Mouse (Mus musculus) urinary bladder, adult 18-20 months (tissue): ENCODE results near the gene Gm40193.

ENCODE experiments used
- DNase-seq, 2 experiments: peaks; one replicate each; pipeline ENCODE4 v3.0.0; 2022; ENCODE audit warnings: low spot score in 2 of 2, mixed read lengths in 2 of 2

Gm40193 gene

GRCm38 (mm10) chr11:70506385-70506784, 26.4 kb downstream of the Gm40193 start:
- peak; percentile 55 to 66 for DNase-seq

GRCm38 (mm10) chr11:70504970-70505369, 27.8 kb downstream of the Gm40193 start, which contains the start of gene Tm4sf5:
Gene Tm4sf5 (plus strand): TSS chr11:70505244.
- DNase-seq, result no peak

- no peak for DNase-seq
Observed at GRCm38 (mm10) chr11:70502018-70502417, 30.7 kb downstream of the Gm40193 start.

- DNase-seq, result no peak
Observed at GRCm38 (mm10) chr11:70500476-70500812, 32.3 kb downstream of the Gm40193 start.

GRCm38 (mm10) chr11:70499566-70500475, 32.9 kb downstream of the Gm40193 start:
- DNase-seq, result no peak

GRCm38 (mm10) chr11:70489684-70490083, 43.1 kb downstream of the Gm40193 start:
- no peak for DNase-seq

- no peak for DNase-seq
Observed at GRCm38 (mm10) chr11:70489138-70489537, 43.6 kb downstream of the Gm40193 start.

GRCm38 (mm10) chr11:70487816-70488215, 44.9 kb downstream of the Gm40193 start:
- DNase-seq, result no peak

GRCm38 (mm10) chr11:70485498-70485897, 47.2 kb downstream of the Gm40193 start:
- no peak for DNase-seq
